8 mouse cellular contexts compared by ENCODE assay signal in the genomic region with DNA sequence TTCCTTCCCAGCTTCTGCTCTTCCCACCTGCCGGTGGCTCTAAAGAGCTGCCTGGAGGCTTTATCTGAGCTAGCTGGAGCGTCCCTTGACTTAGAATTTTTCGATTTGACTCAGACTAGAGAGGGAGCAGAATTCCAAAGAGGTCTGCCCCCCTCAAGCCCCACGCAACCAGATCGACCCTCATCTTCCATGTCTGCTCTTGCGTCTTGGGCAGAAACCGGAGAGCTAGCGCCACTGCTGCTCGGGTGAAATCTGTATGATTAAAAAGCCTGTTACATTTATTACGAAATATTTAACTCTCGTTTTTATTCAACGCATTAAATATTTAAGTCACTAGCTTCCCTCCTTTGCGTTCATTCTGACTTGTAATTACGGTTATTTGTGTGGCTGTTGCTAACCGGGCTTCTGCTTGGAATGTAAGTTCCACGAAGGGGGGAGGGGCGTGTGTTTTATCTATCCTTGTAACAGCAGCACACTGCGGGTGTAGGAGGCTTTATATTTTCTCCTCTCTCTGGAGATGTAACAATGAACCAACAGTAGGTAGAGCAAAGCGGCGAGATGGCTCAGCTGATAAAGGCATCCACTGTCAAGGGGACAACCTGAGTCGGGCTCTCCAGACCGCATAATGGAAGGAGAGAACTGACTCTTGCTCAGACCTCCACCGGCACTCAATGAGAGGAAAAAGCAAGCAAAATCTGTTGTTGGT. TPM values are rescaled to one million over a fixed set of nuclear protein-coding genes. Genes with fewer than 3 reads are reported as not detected.
A peak's percentile ranks its signal among the peaks of the same experiment; 100 is the strongest.
DNase-seq lines count a peak whose midpoint lies in the region; ATAC-seq and TF ChIP-seq lines count a peak whose summit lies in the region.

No protein-coding gene starts in this region.

- H3K4me3 ChIP-seq in heart, embryonic 14.5 days (ENCODE audit: control insufficient read depth in 1 of 2, insufficient read depth in 1 of 2, low read depth in 1 of 2, low read length in 2 of 2): peak overlapping the region; percentile 60 to 66
- peak overlapping the region; percentile 69 for H3K4me3 ChIP-seq in forebrain, embryonic 10.5 days
- peak overlapping the region; percentile 61 for H3K4me3 ChIP-seq in left cerebral cortex, adult 2 months
- H3K4me3 ChIP-seq in midbrain, embryonic 11.5 days (ENCODE audit: low read depth, low read length): peak overlapping the region; percentile 49

- intact Hi-C loops in left cerebral cortex, adult 2 months (cut with DNase I): loop anchor here (1.0 kb wide), 1 partner anchor 9 kb away; the partner anchor contains the start of gene Rnf19b

- H3K4me1 ChIP-seq in heart, embryonic 14.5 days (ENCODE audit: control insufficient read depth in 2 of 2, insufficient read depth in 2 of 2, low read length in 2 of 2): peaks cover 7 to 14% of the 10 kb centered on the region in 2 experiments
- peaks cover 34% of the 10 kb centered on the region for H3K4me1 ChIP-seq in forebrain, embryonic 10.5 days
- peaks cover 6% of the 10 kb centered on the region; the same call in 1 of the 2 replicates for H3K4me1 ChIP-seq in midbrain, embryonic 11.5 days (ENCODE audit: control insufficient read depth, insufficient read depth, low read length)

- peak overlapping the region; percentile 24 to 68 for H3K27ac ChIP-seq in heart, embryonic 14.5 days (replicated peaks in 1 of 2; ENCODE audit: control insufficient read depth in 1 of 2, insufficient read depth in 1 of 2, low read depth in 2 of 2, low read length in 2 of 2)
- H3K27ac ChIP-seq in forebrain, embryonic 10.5 days: peak overlapping the region; percentile 88
- peak overlapping the region; percentile 80 for H3K27ac ChIP-seq in left cerebral cortex, adult 2 months
- H3K27ac ChIP-seq in midbrain, embryonic 11.5 days (ENCODE audit: low read depth, low read length): peak overlapping the region; percentile 71

- peak overlapping the region; percentile 75 for H3K9ac ChIP-seq in heart, embryonic 14.5 days (ENCODE audit: low read length)
- peak overlapping the region; percentile 78 for H3K9ac ChIP-seq in midbrain, embryonic 11.5 days (ENCODE audit: low read length)

- no peaks in the 10 kb centered on the region for H3K9me3 ChIP-seq in heart, embryonic 14.5 days (ENCODE audit: control insufficient read depth, low read length)
- H3K9me3 ChIP-seq in forebrain, embryonic 10.5 days: no peaks in the 10 kb centered on the region
- H3K9me3 ChIP-seq in midbrain, embryonic 11.5 days (ENCODE audit: control insufficient read depth, low read length): no peaks in the 10 kb centered on the region

- peak; percentile 30 for TF ChIP-seq CTCF in left cerebral cortex, adult 2 months (IDR thresholded peaks at IDR 0.05)

- ATAC-seq in heart, embryonic 14.5 days (ENCODE audit: insufficient number of reproducible peaks, insufficient read depth, low FRiP score, low read depth): no peak
- ATAC-seq in midbrain, embryonic 11.5 days (ENCODE audit: low FRiP score): no peak
- no peak for ATAC-seq in erythroid progenitor cell, adult 5-6 weeks (replicated peaks; ENCODE audit: low FRiP score, poor library complexity, severe bottlenecking)

- peak overlapping the region; percentile 98 for H3K4me2 ChIP-seq in heart, embryonic 14.5 days (ENCODE audit: low read length)
- H3K4me2 ChIP-seq in midbrain, embryonic 11.5 days: peak overlapping the region; percentile 97

- 5% methylated on average over 23 of the region's 23 CpGs for whole genome bisulfite sequencing in heart, embryonic 14.5 days
- 6% methylated on average over 23 of the region's 23 CpGs for WGBS in forebrain, embryonic 10.5 days
- 4% methylated on average over 23 of the region's 23 CpGs for WGBS in midbrain, embryonic 11.5 days

- no peaks in the 10 kb centered on the region for H3K36me3 ChIP-seq in heart, embryonic 14.5 days (ENCODE audit: control insufficient read depth, insufficient read depth, low read length)
- no peaks in the 10 kb centered on the region for H3K36me3 ChIP-seq in forebrain, embryonic 10.5 days (replicated peaks)
- H3K36me3 ChIP-seq in midbrain, embryonic 11.5 days (ENCODE audit: control insufficient read depth, insufficient read depth, low read length): no peaks in the 10 kb centered on the region

- H3K27me3 ChIP-seq in heart, embryonic 14.5 days (ENCODE audit: control insufficient read depth, insufficient read depth, low read length): peaks cover 30% of the 10 kb centered on the region
- H3K27me3 ChIP-seq in forebrain, embryonic 10.5 days (ENCODE audit: poor library complexity, severe bottlenecking): peaks cover 75% of the 10 kb centered on the region
- H3K27me3 ChIP-seq in midbrain, embryonic 11.5 days (ENCODE audit: control insufficient read depth, insufficient read depth, low read length): peaks cover 22% of the 10 kb centered on the region

- no peak for DNase-seq in heart, adult 8-10 months (ENCODE audit: low spot score)
- peak; percentile 29 to 49 for DNase-seq in adrenal gland, postnatal 36 days
- DNase-seq in forebrain, embryonic 10.5 days (ENCODE audit: extremely low spot score, low spot score): peak; percentile 34
- peak; percentile 45 to 50 for DNase-seq in left cerebral cortex, adult 2 months (ENCODE audit: extremely low spot score in 1 of 2, low spot score in 2 of 2)
- peak; percentile 95 for DNase-seq in midbrain, embryonic 11.5 days (ENCODE audit: low spot score, missing footprints)
- peak; percentile 77 for DNase-seq in telencephalon, adult 2 months (ENCODE audit: low read depth, low spot score)

RNA-seq across cellular contexts. Expression of gene Rnf19b, which starts 8.6 kb away (rescaled TPM):
- 8.2 and 9.0 TPM in 2 replicates for polyA plus RNA-seq in heart, embryonic 14.5 days (2014; fragmentation: Nextera tagmentation; extraction: Ambion mirVana)
- 10 to 100 TPM; 26.0 to 30.0 (median 27.7) TPM for total RNA-seq in heart, adult 8-10 months (2022)
- total RNA-seq in adrenal gland, postnatal 36 days (2021): 10 to 100 TPM; 41.1 to 45.6 TPM
- polyA plus RNA-seq in forebrain, embryonic 10.5 days (2016; fragmentation: Nextera tagmentation; extraction: Ambion mirVana): 6.9 and 8.5 TPM in 2 replicates
- total RNA-seq in left cerebral cortex, adult 2 months (2021): 10 to 100 TPM; 52.6 to 57.7 TPM
- polyA plus RNA-seq in midbrain, embryonic 11.5 days (2014; fragmentation: Nextera tagmentation; extraction: Ambion mirVana): 8.7 and 9.3 TPM in 2 replicates
- total RNA-seq in erythroid progenitor cell, adult 5-6 weeks (2015; ENCODE audit: low replicate concordance): 5.4 and 5.9 TPM in 2 replicates
- 15.3 and 22.7 TPM in 2 replicates for total RNA-seq in erythroid progenitor cell, adult 5-6 weeks (2017; ENCODE audit: low replicate concordance)

RNA-seq across cellular contexts. Expression of gene Tmem54, which starts 55.9 kb away (rescaled TPM):
- polyA plus RNA-seq in heart, embryonic 14.5 days (2014; fragmentation: Nextera tagmentation; extraction: Ambion mirVana): not detected in 2 replicates
- total RNA-seq in heart, adult 8-10 months (2022): not detected
- total RNA-seq in adrenal gland, postnatal 36 days (2021): not detected
- 3.3 and 4.6 TPM in 2 replicates for polyA plus RNA-seq in forebrain, embryonic 10.5 days (2016; fragmentation: Nextera tagmentation; extraction: Ambion mirVana)
- total RNA-seq in left cerebral cortex, adult 2 months (2021): not detected
- 0.20 and 0.43 TPM in 2 replicates for polyA plus RNA-seq in midbrain, embryonic 11.5 days (2014; fragmentation: Nextera tagmentation; extraction: Ambion mirVana)
- not detected in 2 replicates for total RNA-seq in erythroid progenitor cell, adult 5-6 weeks (2015; ENCODE audit: low replicate concordance)
- total RNA-seq in erythroid progenitor cell, adult 5-6 weeks (2017; ENCODE audit: low replicate concordance): not detected in 2 replicates

RNA-seq across cellular contexts. Expression of gene Ak2, which starts 57.7 kb away (rescaled TPM):
- 126 and 129 TPM in 2 replicates for polyA plus RNA-seq in heart, embryonic 14.5 days (2014; fragmentation: Nextera tagmentation; extraction: Ambion mirVana)
- 10 to 100 TPM; 58.0 to 66.2 (median 62.3) TPM for total RNA-seq in heart, adult 8-10 months (2022)
- total RNA-seq in adrenal gland, postnatal 36 days (2021): 100 to 1,000 TPM; 131 to 134 TPM
- polyA plus RNA-seq in forebrain, embryonic 10.5 days (2016; fragmentation: Nextera tagmentation; extraction: Ambion mirVana): 237 and 245 TPM in 2 replicates
- total RNA-seq in left cerebral cortex, adult 2 months (2021): 10 to 100 TPM; 25.7 to 30.4 TPM
- polyA plus RNA-seq in midbrain, embryonic 11.5 days (2014; fragmentation: Nextera tagmentation; extraction: Ambion mirVana): 131 and 141 TPM in 2 replicates
- total RNA-seq in erythroid progenitor cell, adult 5-6 weeks (2015; ENCODE audit: low replicate concordance): 29.2 and 36.9 TPM in 2 replicates
- total RNA-seq in erythroid progenitor cell, adult 5-6 weeks (2017; ENCODE audit: low replicate concordance): 25.0 and 34.1 TPM in 2 replicates
